Mouse (Mus musculus): Measurements from ENCODE around the gene Olfr205. TPM values are rescaled to one million over a fixed set of nuclear protein-coding genes. Genes with fewer than 3 reads are reported as not detected.
"Not testable (repeated sequence)": the region's sequence is repeated elsewhere in the genome, so short reads cannot be mapped to it uniquely, and the experiment has no call there.

Olfr205 gene
- polyA plus RNA-seq (2012): not detected in 2 replicates

DNA sequence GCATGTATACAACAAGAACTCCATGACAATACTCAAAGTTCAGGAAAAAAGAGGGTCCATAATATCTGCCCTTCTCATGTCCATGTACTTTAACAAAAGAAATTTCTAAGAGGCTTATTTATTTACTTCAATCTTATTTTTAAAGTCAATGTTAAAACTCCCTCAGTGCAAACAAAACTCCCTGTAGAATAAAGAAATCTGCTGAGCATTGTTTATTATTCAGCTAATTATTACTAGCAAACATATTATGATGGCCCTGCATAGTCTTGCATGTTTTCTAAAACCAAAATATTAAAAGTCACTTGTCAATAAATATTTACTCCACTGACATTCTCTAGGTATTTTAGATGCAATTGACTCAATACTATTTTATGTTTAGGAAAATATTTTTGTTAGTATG lies at the start of gene Olfr205:
Gene Olfr205 (minus strand): TSS at position 101 of the 400 bp plus-strand sequence.
- no peaks in the 10 kb centered on the region for H3K27me3 ChIP-seq (ENCODE audit: control insufficient read depth)
- no peak within 1 kb of the TSS for H3K4me3 ChIP-seq (replicated peaks)
- peaks cover 4% of the 10 kb centered on the region; the same call in 1 of the 2 replicates for H3K9me3 ChIP-seq (ENCODE audit: control insufficient read depth, low read length)
- TF ChIP-seq GATA1 (IDR thresholded peaks at IDR 0.05; ENCODE audit: low read length): no peak
- no peak for TF ChIP-seq TAL1 (IDR thresholded peaks at IDR 0.05; ENCODE audit: low read length)
- no peaks in the 10 kb centered on the region for H3K36me3 ChIP-seq (ENCODE audit: control insufficient read depth)
- no peaks in the 10 kb centered on the region for H3K4me1 ChIP-seq (ENCODE audit: control insufficient read depth)

DNA sequence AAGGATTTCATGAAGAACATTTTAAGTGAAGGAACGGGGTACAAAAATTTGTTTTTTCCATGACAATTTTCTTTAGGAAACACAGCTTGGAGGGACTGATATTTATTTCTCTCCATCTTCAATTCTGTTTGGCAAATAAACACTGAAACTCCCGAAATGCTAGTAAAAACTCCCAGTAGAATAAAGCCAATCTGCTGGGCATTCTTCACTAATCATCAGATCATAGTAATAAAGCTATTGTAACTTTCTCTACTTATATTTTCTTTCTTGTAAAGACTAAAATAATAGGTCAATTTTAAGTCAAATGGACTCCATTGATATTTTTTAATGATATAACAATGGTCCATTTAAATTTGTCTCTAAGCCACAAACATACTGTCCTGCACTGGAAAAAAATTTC lies 33.0 kb upstream of the Olfr205 start, which contains the start of gene Olfr209:
Gene Olfr209 (minus strand): TSS at position 101 of the 400 bp plus-strand sequence.
- no peaks in the 10 kb centered on the region; the same call in 1 of the 2 replicates for H3K9me3 ChIP-seq (ENCODE audit: control insufficient read depth, low read length)
- H3K36me3 ChIP-seq (ENCODE audit: control insufficient read depth): no peaks in the 10 kb centered on the region
- TF ChIP-seq TAL1 (IDR thresholded peaks at IDR 0.05; ENCODE audit: low read length) (no peak), GATA1 (IDR thresholded peaks at IDR 0.05; ENCODE audit: low read length) (no peak)
- H3K4me1 ChIP-seq (ENCODE audit: control insufficient read depth): no peaks in the 10 kb centered on the region
- no peak within 1 kb of the TSS for H3K4me3 ChIP-seq (replicated peaks)
- H3K27me3 ChIP-seq (ENCODE audit: control insufficient read depth): no peaks in the 10 kb centered on the region

DNA sequence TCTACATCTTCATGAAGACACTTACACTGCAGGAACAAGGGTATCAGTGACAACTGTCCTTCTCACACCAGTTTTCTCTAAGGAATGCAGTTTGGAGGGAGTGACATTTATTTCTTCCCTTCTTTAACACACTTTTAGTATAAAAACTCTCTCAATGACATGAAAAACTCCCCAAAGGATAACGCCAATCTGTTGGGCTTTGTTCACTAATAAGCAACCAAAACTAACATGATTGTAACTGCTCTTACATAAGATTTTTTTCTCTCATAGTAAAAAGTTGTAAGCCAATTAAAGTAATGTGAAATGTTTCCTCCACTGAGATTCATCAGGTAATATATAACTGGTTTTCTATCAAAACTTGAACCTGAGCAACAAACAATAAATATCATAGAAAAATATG lies 18.2 kb upstream of the Olfr205 start, which contains the start of gene Olfr206:
Gene Olfr206 (minus strand): TSS at position 101 of the 400 bp plus-strand sequence.
- no peak within 1 kb of the TSS for H3K4me3 ChIP-seq (replicated peaks)
- H3K9me3 ChIP-seq (ENCODE audit: control insufficient read depth, low read length): 0 out of 2 replicates have a peak, but pooled peaks cover 2% of the 10 kb centered on the region
- no peaks in the 10 kb centered on the region for H3K36me3 ChIP-seq (ENCODE audit: control insufficient read depth)
- H3K4me1 ChIP-seq (ENCODE audit: control insufficient read depth): no peaks in the 10 kb centered on the region
- no peaks in the 10 kb centered on the region for H3K27me3 ChIP-seq (ENCODE audit: control insufficient read depth)
- TF ChIP-seq TAL1 (IDR thresholded peaks at IDR 0.05; ENCODE audit: low read length): no peak
- no peak for TF ChIP-seq GATA1 (IDR thresholded peaks at IDR 0.05; ENCODE audit: low read length)

DNA sequence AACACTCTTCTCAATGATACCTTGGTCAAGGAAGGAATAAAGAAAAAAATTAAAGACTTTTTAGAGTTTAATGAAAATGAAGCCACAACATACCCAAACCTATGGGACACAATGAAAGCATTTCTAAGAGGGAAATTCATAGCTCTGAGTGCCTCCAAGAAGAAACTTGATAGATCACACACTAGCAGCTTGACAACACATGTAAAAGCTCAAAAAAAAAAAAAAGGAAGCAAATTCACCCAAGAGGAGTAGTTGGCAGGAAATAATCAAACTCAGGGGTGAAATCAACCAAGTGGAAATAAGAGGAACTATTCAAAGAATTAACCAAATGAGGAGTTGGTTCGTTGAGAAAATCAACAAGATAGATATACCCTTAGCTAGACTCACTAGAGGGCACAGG lies 7.7 kb downstream of the Olfr205 start:
- H3K27me3 ChIP-seq (ENCODE audit: control insufficient read depth); H3K9me3 ChIP-seq (ENCODE audit: control insufficient read depth, low read length); H3K36me3 ChIP-seq (ENCODE audit: control insufficient read depth); H3K4me1 ChIP-seq (ENCODE audit: control insufficient read depth); H3K4me3 ChIP-seq (replicated peaks): not testable (repeated sequence)

DNA sequence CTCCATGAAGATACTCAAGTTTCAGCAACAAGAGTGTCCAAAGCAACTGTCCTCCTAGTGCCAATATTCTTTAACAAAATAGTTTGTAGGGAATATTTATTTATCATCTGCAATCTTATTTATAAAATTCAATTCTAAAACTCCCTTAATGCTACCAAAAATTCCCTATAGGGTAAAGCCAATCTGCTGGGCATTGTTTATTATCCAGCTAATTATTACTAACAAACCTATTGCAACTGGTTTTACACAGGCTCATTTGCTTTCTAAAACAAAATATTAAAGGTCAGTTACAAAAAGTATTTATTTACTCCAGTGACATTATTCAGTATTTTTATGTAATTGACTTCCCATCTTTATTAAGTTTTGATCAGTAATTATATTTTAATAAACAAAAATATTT lies 12.8 kb downstream of the Olfr205 start, which contains the start of gene Olfr204:
Gene Olfr204 (minus strand): TSS at position 101 of the 400 bp plus-strand sequence.
- H3K36me3 ChIP-seq (ENCODE audit: control insufficient read depth): no peaks in the 10 kb centered on the region
- no peak within 1 kb of the TSS for H3K4me3 ChIP-seq (replicated peaks)
- no peaks in the 10 kb centered on the region for H3K4me1 ChIP-seq (ENCODE audit: control insufficient read depth)
- no peaks in the 10 kb centered on the region for H3K27me3 ChIP-seq (ENCODE audit: control insufficient read depth)
- no peaks in the 10 kb centered on the region for H3K9me3 ChIP-seq (ENCODE audit: control insufficient read depth, low read length)
- no peak for TF ChIP-seq GATA1 (IDR thresholded peaks at IDR 0.05; ENCODE audit: low read length)

DNA sequence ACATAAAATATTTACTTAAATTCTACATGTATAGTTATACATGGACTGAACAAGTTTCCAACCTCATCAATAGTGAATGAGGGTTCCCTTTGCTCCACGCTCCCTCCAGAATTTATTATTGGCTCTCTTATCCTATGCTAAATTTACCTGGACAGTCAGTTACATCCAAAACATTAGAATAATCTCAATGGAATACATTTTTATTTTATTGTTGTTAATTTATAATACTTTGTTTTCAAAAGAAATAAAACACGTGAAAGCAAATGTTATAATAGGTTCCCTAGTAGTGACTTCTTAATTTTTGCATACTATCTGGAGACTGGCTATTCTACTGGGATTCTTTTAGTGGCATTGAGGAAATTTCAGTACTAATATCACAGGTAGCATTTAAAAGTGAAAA lies 32.4 kb downstream of the Olfr205 start, which contains the start of gene Olfr203:
Gene Olfr203 (plus strand): TSS at position 301 of the 400 bp plus-strand sequence.
- Histone ChIP-seq H3K36me3 (ENCODE audit: control insufficient read depth) (no peaks in the 10 kb centered on the region), H3K4me3 (replicated peaks) (no peak within 1 kb of the TSS), H3K4me1 (ENCODE audit: control insufficient read depth) (no peaks in the 10 kb centered on the region), H3K9me3 (ENCODE audit: control insufficient read depth, low read length) (no peaks in the 10 kb centered on the region), H3K27me3 (ENCODE audit: control insufficient read depth) (no peaks in the 10 kb centered on the region)
- TF ChIP-seq GATA1 (IDR thresholded peaks at IDR 0.05; ENCODE audit: low read length) (no peak), TAL1 (IDR thresholded peaks at IDR 0.05; ENCODE audit: low read length) (no peak)

DNA sequence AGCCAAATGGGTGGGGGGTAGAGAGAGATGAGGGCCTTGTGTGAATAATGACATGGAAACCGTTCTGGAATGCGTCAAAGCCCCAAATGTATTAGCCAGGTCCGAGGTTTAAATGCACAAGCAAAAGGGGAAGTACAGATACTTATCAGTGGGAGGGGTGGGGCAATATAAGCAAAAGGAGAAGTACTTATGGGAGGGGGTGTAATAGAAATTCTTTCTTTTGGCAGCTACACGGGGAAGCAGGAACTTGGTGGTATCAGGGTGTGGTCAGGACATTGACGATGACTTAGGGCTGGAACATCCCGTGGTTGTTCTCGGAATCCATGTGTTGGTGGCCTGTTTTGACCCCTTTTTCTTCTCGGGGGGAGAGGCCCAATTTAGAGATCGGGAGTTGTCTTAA lies 43.4 kb downstream of the Olfr205 start:
- not testable (repeated sequence) for H3K4me1 ChIP-seq (ENCODE audit: control insufficient read depth); H3K9me3 ChIP-seq (ENCODE audit: control insufficient read depth, low read length); H3K27me3 ChIP-seq (ENCODE audit: control insufficient read depth); H3K36me3 ChIP-seq (ENCODE audit: control insufficient read depth); H3K4me3 ChIP-seq (replicated peaks)

DNA sequence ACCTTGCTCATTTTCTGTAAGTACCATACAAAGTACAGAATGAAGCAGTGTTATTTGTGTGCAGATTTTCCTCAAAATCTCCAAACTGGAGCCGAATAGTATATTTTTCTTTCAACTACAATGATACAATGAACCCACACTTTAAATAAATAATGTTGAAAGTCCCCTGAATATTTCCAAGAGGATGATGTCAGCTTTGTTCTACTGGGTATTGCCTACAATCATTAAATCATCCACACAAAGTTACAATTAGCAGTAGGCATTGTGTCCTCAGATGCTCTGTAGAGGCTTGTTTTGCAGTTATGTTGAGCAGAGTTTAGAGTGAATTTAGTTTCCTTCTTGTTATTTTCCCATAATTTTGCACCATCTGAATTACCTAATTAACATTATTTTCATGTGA lies 44.2 kb downstream of the Olfr205 start, which contains the start of gene Olfr202:
Gene Olfr202 (minus strand): TSS at position 101 of the 400 bp plus-strand sequence.
- no peak for TF ChIP-seq GATA1 (IDR thresholded peaks at IDR 0.05; ENCODE audit: low read length)
- no peak for TF ChIP-seq TAL1 (IDR thresholded peaks at IDR 0.05; ENCODE audit: low read length)
- Histone ChIP-seq H3K9me3 (ENCODE audit: control insufficient read depth, low read length) (no peaks in the 10 kb centered on the region; the same call in 1 of the 2 replicates), H3K27me3 (ENCODE audit: control insufficient read depth) (no peaks in the 10 kb centered on the region), H3K4me3 (replicated peaks) (no peak within 1 kb of the TSS), H3K36me3 (ENCODE audit: control insufficient read depth) (no peaks in the 10 kb centered on the region), H3K4me1 (ENCODE audit: control insufficient read depth) (no peaks in the 10 kb centered on the region)

DNA sequence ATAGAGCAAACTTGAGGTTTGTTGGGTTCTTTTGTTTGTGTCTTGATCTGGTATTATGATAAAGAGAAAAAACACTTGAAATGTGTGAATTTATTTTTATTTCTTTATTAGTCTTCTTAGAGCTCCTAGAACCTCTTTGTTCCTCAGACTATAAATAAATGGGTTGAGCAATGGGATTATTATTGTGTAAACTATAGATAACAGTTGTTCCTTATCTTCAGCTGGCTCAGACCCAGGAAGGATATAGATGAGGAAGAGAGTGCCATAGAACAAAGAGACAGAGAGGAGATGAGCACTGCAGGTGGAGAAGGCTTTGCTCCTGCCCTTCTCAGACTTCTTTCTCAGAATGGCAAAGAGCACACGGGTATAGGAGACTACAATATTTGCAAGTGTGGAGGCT lies 47.5 kb downstream of the Olfr205 start:
- TF ChIP-seq TAL1 (IDR thresholded peaks at IDR 0.05; ENCODE audit: low read length) (no peak), GATA1 (IDR thresholded peaks at IDR 0.05; ENCODE audit: low read length) (no peak)
- peaks cover 2% of the 10 kb centered on the region; the same call in 1 of the 2 replicates for H3K4me1 ChIP-seq (ENCODE audit: control insufficient read depth)
- no peaks in the 10 kb centered on the region for H3K36me3 ChIP-seq (ENCODE audit: control insufficient read depth)
- H3K27me3 ChIP-seq (ENCODE audit: control insufficient read depth): no peaks in the 10 kb centered on the region
- H3K9me3 ChIP-seq (ENCODE audit: control insufficient read depth, low read length): peaks cover 2% of the 10 kb centered on the region; the same call in 1 of the 2 replicates
- H3K4me3 ChIP-seq (replicated peaks): no peak overlapping the region

DNA sequence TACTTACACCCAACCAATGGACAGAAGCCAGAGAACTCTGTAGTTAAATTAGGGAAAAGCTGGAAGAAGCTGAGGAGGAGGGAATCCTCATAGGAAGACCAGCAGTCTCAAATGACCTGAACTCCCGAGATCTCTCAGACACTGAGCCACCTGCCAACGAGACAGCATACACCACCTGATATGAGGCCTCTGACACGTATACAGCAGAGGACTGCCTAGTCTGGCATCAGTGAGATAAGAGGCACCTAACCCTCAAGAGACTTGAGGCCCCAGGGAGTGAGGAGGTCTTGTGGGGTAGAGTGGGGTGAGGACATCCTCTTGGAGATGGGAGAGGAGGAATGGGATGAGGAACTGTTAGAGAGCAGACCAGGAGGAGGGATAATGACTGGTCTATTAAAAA lies 50.4 kb downstream of the Olfr205 start:
- Histone ChIP-seq H3K9me3 (ENCODE audit: control insufficient read depth, low read length) (peaks cover 2% of the 10 kb centered on the region; the same call in 1 of the 2 replicates), H3K4me1 (ENCODE audit: control insufficient read depth) (peaks cover 2% of the 10 kb centered on the region; the same call in 1 of the 2 replicates), H3K36me3 (ENCODE audit: control insufficient read depth) (no peaks in the 10 kb centered on the region), H3K27me3 (ENCODE audit: control insufficient read depth) (no peaks in the 10 kb centered on the region), H3K4me3 (replicated peaks) (peak overlapping the region; percentile 48)
- peak; percentile 60 for TF ChIP-seq TAL1 (IDR thresholded peaks at IDR 0.05; ENCODE audit: low read length)
- peak; percentile 32; the same call in 1 of the 2 replicates for TF ChIP-seq GATA1 (IDR thresholded peaks at IDR 0.05; ENCODE audit: low read length)

Other genes with a start within 250 kb of the Olfr205 start
- not detected in 2 replicates for gene Olfr191, start 241.3 kb downstream of the Olfr205 start, polyA plus RNA-seq (2012)
- not detected in 2 replicates for gene Olfr193, start 219.3 kb downstream of the Olfr205 start, polyA plus RNA-seq (2012)
- not detected in 2 replicates for gene Olfr194, start 210.1 kb downstream of the Olfr205 start, polyA plus RNA-seq (2012)
- not detected in 2 replicates for gene Olfr195, start 184.1 kb downstream of the Olfr205 start, polyA plus RNA-seq (2012)
- gene Olfr196, start 160.7 kb downstream of the Olfr205 start, polyA plus RNA-seq (2012): not detected in 2 replicates
- gene Olfr198, start 127.6 kb downstream of the Olfr205 start, polyA plus RNA-seq (2012): not detected in 2 replicates
- not detected in 2 replicates for gene Olfr199, start 111.4 kb downstream of the Olfr205 start, polyA plus RNA-seq (2012)
- not detected in 2 replicates for gene Olfr201, start 58.5 kb downstream of the Olfr205 start, polyA plus RNA-seq (2012)
- not detected in 2 replicates for gene Olfr202, start 44.3 kb downstream of the Olfr205 start, polyA plus RNA-seq (2012)
- not detected in 2 replicates for gene Olfr203, start 32.3 kb downstream of the Olfr205 start, polyA plus RNA-seq (2012)
- not detected in 2 replicates for gene Olfr204, start 12.9 kb downstream of the Olfr205 start, polyA plus RNA-seq (2012)
- gene Olfr206, start 18.1 kb upstream of the Olfr205 start, polyA plus RNA-seq (2012): not detected in 2 replicates
- gene Olfr209, start 32.9 kb upstream of the Olfr205 start, polyA plus RNA-seq (2012): not detected in 2 replicates
- gene Gabrr3, start 76.2 kb upstream of the Olfr205 start, polyA plus RNA-seq (2012): 0.01 TPM in 1 of 2 replicates, not detected in the other
- gene Riox2, start 140.6 kb upstream of the Olfr205 start, polyA plus RNA-seq (2012): 0.15 and 0.16 TPM in 2 replicates